Mouse (Mus musculus) bone marrow, adult 2 months (tissue): ENCODE results near the gene Gabbr2.

Source experiments
- CTCF ChIP-seq: fragments of 200-500 bp; IDR thresholded peaks from 2 replicates; pipeline ENCODE4 v1.5.1; 2011; ENCODE audit warnings: low read length, control low read depth; ENCODE audit not compliant: control insufficient read depth, insufficient read depth
- POLR2A ChIP-seq: fragments of 200-500 bp; IDR thresholded peaks from 2 replicates; pipeline ENCODE4 v1.6.1; 2011; ENCODE audit warnings: low read depth, mild to moderate bottlenecking, control low read depth, low read length, borderline replicate concordance; ENCODE audit not compliant: control insufficient read depth

DNA sequence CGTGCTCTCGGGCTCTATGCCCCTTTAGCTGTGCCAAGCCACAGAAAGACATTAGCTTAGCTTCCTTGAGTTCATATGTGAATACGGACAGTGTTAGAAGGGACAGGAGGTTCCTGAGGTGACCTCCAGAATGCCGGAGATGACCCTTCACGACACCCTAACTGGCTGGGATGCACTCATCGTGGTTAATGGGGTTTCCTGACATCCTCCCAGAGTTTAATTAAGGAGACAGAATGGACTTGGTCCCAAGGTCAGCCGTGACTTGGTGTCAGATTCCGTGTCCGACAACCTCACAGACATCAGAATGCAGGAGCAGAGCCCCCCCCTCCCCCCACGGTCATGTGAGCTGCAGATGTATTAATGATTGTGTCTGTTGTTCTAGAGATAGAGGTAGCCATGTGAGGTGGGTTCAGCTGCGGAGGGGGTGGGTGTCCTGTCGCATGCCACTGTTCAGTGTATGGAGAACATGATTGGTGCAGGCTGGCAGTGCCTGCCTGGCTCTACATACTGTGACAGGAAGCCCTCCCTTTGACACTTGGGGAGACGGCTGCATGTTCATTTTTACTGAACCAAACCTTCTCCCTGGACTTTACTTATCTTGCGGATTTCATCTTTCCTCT is 303.4 kb downstream of the Gabbr2 start:
- TF ChIP-seq CTCF (no peak), POLR2A (no peak)
